Mouse (Mus musculus) hematopoietic stem cell, adult 5-6 weeks (primary cell): Measurements from ENCODE around the gene Inhbe. TPM values are rescaled to one million over a fixed set of nuclear protein-coding genes. Genes with fewer than 3 reads are reported as not detected.
"Not testable (repeated sequence)": the region's sequence is repeated elsewhere in the genome, so short reads cannot be mapped to it uniquely, and the experiment has no call there.

Experiments used
- ATAC-seq, 2 experiments: fragments of 125-278 bp in 1 of 2; replicated peaks in 1 of 2; 2 replicates each; pipeline ENCODE4 v1.8.0; 2016 to 2017; ENCODE audit warnings: inconsistent platforms in 2 of 2, mild to moderate bottlenecking in 2 of 2, moderate number of reproducible peaks in 2 of 2, low read depth in 1 of 2, moderate TSS enrichment in 1 of 2; ENCODE audit not compliant: low FRiP score in 2 of 2, poor library complexity in 2 of 2, severe bottlenecking in 2 of 2, insufficient read depth in 1 of 2, low TSS enrichment in 1 of 2
- total RNA-seq: library from RNA; stranded (forward); fragments of 172-1452, 232-1000 nt; gene quantifications from 2 replicates; pipeline ENCODE4 v1.2.3, GENCODE M21; 2017

Inhbe gene
- total RNA-seq, 1 experiment from 2014 or later, result not detected

DNA sequence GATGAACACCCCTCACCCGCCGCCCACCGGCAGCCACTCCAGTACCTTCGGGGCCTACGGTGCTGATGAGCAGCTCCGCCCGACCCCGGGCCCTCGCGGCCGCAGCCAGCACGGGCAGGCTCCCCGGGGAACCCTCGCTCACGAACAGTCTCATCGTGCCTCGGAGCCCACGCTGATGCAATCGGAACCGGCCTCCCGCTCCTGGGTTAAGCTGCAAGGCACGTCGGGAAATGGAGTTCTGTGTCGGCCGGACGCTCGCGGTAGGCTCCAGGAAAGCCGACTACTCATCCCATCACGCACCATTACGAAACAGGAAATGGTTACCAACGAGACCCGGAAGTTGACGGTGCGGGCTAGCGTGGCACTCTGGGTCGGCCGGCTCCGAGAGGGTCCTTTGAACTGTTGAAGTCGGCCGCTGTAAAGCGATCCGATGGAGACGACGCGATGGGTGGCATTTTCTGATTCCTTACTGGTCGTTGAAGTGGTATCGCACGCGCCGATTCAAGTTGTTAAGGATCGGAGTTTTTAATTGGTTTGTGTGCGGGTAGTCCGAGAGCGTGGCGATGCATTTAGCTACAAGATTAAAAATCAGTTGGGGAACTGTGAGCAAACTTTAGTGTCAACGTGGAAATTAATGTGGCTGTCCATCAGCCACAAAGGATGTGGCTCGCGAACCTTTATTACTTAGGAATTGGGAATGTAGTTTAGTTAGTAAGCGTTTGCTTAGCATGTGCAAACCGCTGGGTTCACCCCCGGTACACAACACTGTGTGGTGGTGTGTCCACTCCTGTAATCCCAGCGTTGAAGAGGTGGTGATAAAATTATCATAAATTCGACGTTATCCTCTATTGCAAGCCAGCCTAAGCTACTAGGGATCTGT lies 42.5 kb downstream of the Inhbe start, which contains the start of gene Mars:
Mars (minus strand) TSS at position 311 of the 880 bp plus-strand sequence.
- peak; percentile 89 to 90 for ATAC-seq

DNA sequence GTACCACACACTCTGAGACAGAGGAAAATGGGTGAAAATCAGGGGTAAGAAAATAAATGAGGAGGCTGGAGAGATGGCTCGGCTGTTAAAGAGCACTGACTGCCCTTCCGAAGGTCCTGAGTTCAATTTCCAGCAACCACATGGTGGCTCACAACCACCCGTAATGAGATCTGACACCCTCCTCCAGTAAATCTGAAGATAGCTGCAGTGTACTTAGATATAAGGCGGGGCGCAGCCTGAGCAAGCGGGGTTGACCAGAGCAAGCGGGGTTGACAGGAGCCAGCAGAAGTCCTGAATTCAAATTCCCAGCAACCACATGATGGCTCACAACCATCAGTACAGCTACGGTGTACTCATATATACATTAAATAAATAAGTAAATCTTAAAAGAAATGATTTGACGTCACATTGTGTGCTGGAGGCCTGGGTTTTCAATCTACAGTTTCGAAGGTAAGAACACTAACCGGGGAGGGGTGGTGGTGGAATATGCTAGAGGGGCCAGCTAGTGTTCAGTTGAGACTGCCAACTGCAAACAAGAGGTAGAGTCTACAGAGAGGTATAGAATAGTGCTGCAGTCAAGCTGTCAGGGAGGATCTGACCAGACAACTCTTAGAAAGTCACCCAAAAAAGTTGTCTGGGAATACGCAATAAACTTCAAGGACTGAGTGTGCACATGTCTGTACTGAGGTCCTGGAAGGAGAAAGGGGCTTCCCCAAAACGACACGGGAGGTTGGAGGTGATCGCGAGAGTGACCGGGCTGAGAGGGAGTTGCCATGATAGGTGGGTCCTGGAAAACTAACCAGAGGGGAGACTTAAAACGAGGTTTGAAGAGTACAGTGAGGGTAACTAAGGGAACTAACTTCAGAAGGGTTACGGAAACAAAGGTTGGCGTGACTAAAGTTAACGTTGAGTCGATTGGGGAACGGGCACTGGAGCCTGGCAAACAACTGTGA lies 43.4 kb downstream of the Inhbe start:
- peak; percentile 10 to 61 for ATAC-seq

DNA sequence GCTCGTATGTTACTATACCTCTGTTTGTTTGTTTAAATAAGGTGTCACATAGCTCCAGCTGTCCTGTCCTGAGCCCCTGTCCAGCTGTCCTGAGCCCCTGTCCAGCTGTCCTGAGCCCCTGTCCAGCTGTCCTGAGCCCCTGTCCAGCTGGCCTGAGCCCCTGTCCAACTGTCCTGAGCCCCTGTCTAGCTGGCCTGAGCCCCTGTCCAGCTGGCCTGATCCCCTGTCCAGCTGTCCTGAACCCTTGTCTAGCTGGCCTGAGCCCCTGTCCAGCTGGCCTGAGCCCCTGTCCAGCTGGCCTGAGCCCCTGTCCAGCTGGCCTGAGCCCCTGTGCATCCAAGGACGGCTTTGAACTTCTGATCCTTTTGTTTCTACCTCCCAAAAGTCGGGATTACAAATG lies 45.0 kb downstream of the Inhbe start:
- ATAC-seq, result not testable (repeated sequence)

DNA sequence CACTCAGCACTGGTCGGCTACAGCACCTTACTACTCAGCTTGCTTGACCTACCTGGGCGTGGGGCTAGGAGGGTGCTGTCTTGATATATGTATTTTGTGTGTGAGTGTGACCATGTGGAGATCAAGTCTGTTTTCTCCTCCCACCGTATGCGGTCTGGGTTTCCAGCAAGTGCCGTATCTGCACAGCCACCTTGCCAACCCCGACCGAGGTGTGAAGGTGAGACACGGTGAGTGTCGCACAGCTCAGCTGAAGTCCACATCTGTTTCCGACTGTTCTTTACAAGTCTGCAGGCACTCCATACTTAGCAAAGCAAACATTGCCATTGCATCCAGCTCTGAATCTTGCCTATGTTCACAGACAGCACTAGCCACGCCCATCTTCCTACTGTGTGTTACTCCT lies 51.1 kb downstream of the Inhbe start:
- no peak for ATAC-seq

DNA sequence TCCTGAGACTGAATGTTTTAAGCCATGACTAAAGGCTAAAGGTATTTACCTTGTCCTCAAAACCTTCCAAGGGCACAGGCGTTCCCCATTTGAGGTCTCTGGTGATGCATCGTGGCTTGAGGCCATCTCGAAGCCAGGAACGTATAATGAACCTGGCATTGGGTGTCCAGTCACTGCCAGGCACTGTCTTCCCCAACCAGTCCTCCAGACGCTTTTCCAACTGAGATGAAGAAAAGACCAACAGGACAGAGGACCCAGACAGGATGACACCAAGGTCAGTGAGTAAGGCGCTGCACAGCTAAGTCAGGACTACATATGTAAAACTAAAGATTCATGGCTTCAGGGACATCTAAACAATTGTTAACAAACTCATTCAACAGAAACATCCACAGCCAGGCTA lies 53.9 kb downstream of the Inhbe start:
- no peak for ATAC-seq

Other genes with a start within 250 kb of the Inhbe start
- 157 and 201 TPM in 2 replicates for gene Os9, start 233.3 kb downstream of the Inhbe start, total RNA-seq
- gene B4galnt1, start 189.2 kb downstream of the Inhbe start, total RNA-seq, result 43.3 and 48.6 TPM in 2 replicates
- gene Slc26a10, start 173.8 kb downstream of the Inhbe start, total RNA-seq, result 0.30 and 0.50 TPM in 2 replicates
- gene Arhgef25, start 164.3 kb downstream of the Inhbe start, total RNA-seq, result 8.7 and 18.4 TPM in 2 replicates
- 56.2 and 56.8 TPM in 2 replicates for gene Dtx3, start 158.7 kb downstream of the Inhbe start, total RNA-seq
- gene Pip4k2c, start 142.8 kb downstream of the Inhbe start, total RNA-seq, result 14.8 and 19.7 TPM in 2 replicates
- 0.94 and 1.5 TPM in 2 replicates for gene Kif5a, start 91.1 kb downstream of the Inhbe start, total RNA-seq
- gene Dctn2, start 88.0 kb downstream of the Inhbe start, total RNA-seq, result 85.8 and 96.8 TPM in 2 replicates
- gene Mbd6, start 65.4 kb downstream of the Inhbe start, total RNA-seq, result 5.9 and 6.3 TPM in 2 replicates
- 104 and 211 TPM in 2 replicates for gene Mars, start 42.6 kb downstream of the Inhbe start, total RNA-seq
- 29.5 and 43.7 TPM in 2 replicates for gene Arhgap9, start 32.4 kb downstream of the Inhbe start, total RNA-seq
- not detected in 2 replicates for gene Gli1, start 12.4 kb downstream of the Inhbe start, total RNA-seq
- not detected in 2 replicates for gene Inhbc, start 16.0 kb upstream of the Inhbe start, total RNA-seq
- gene R3hdm2, start 25.9 kb upstream of the Inhbe start, total RNA-seq, result 41.3 and 73.9 TPM in 2 replicates
- gene Stac3, start 147.3 kb upstream of the Inhbe start, total RNA-seq, result 1.6 TPM in 1 of 2 replicates, not detected in the other
- gene Ndufa4l2, start 160.6 kb upstream of the Inhbe start, total RNA-seq, result not detected in 2 replicates
- gene Shmt2, start 168.0 kb upstream of the Inhbe start, total RNA-seq, result 72.9 and 77.9 TPM in 2 replicates
- gene Nxph4, start 180.1 kb upstream of the Inhbe start, total RNA-seq, result 0.31 TPM in 1 of 2 replicates, not detected in the other